Mouse (Mus musculus) bone marrow macrophage, adult 2 months (primary cell): ENCODE measurements at regions not wholly inside any gene's neighbourhood (a gene's known extent, or its start where the extent isn't known, plus 50 kb on each side); places are given as distances from the start of the nearest gene placed in this dataset.

ENCODE experiments used
- H3K27ac ChIP-seq: 2 replicates; pipeline ENCODE4 v1.5.1; 2012; ENCODE audit warnings: low read depth, low read length; ENCODE audit not compliant: insufficient read depth
- H3K4me1 ChIP-seq: 2 replicates; pipeline ENCODE4 v1.6.1; 2012; ENCODE audit warnings: low read length; ENCODE audit not compliant: control insufficient read depth, insufficient read depth
- H3K4me3 ChIP-seq: 2 replicates; pipeline ENCODE4 v1.5.1; 2012; ENCODE audit warnings: mild to moderate bottlenecking, low read length, moderate library complexity; ENCODE audit not compliant: insufficient read depth
- CTCF ChIP-seq: IDR thresholded peaks from 2 replicates; pipeline ENCODE4 v1.5.1; 2012; ENCODE audit warnings: low read depth, mild to moderate bottlenecking, low read length, moderate library complexity
- POLR2A ChIP-seq: IDR thresholded peaks from 2 replicates; pipeline ENCODE4 v1.6.1; 2012; ENCODE audit warnings: mild to moderate bottlenecking, low read depth, low read length, borderline replicate concordance

- H3K4me3 ChIP-seq: no peak overlapping the region
- no peak overlapping the region for H3K27ac ChIP-seq
- TF ChIP-seq POLR2A: no peak
- no peaks in the 10 kb centered on the region for H3K4me1 ChIP-seq
Measured at GRCm38 (mm10) chr3:78676806-78677205, 609.5 kb downstream of the Rapgef2 start.

- no peak overlapping the region for H3K27ac ChIP-seq
- H3K4me1 ChIP-seq: no peaks in the 10 kb centered on the region
- H3K4me3 ChIP-seq: no peak overlapping the region
- no peak for TF ChIP-seq CTCF
- TF ChIP-seq POLR2A: no peak
Measured at GRCm38 (mm10) chr3:78674529-78675187, 611.7 kb downstream of the Rapgef2 start.

GRCm38 (mm10) chr3:78668050-78668449 is 618.3 kb downstream of the Rapgef2 start:
- no peak overlapping the region for H3K27ac ChIP-seq
- no peaks in the 10 kb centered on the region for H3K4me1 ChIP-seq
- H3K4me3 ChIP-seq: no peak overlapping the region
- TF ChIP-seq CTCF: no peak
- TF ChIP-seq POLR2A: no peak

GRCm38 (mm10) chr3:78667374-78668023 is 618.8 kb downstream of the Rapgef2 start:
- Histone ChIP-seq H3K4me1 (no peaks in the 10 kb centered on the region), H3K27ac (no peak overlapping the region), H3K4me3 (no peak overlapping the region)
- TF ChIP-seq POLR2A (no peak), CTCF (no peak)

GRCm38 (mm10) chr3:78648115-78648514 is 638.2 kb downstream of the Rapgef2 start:
- TF ChIP-seq POLR2A: no peak
- TF ChIP-seq CTCF: no peak
- Histone ChIP-seq H3K4me3 (no peak overlapping the region), H3K4me1 (no peaks in the 10 kb centered on the region), H3K27ac (no peak overlapping the region)

GRCm38 (mm10) chr3:78635386-78635785 is 650.9 kb downstream of the Rapgef2 start:
- TF ChIP-seq CTCF (no peak), POLR2A (no peak)
- Histone ChIP-seq H3K4me3 (no peak overlapping the region), H3K4me1 (no peaks in the 10 kb centered on the region), H3K27ac (no peak overlapping the region)

- H3K4me3 ChIP-seq: no peak overlapping the region
- no peak overlapping the region for H3K27ac ChIP-seq
- H3K4me1 ChIP-seq: no peaks in the 10 kb centered on the region
- TF ChIP-seq CTCF (no peak), POLR2A (no peak)
Measured at GRCm38 (mm10) chr3:78618900-78619299, 667.4 kb downstream of the Rapgef2 start.

- no peaks in the 10 kb centered on the region for H3K4me1 ChIP-seq
- H3K27ac ChIP-seq: no peak overlapping the region
- TF ChIP-seq POLR2A (no peak), CTCF (no peak)
- no peak overlapping the region for H3K4me3 ChIP-seq
Measured at GRCm38 (mm10) chr3:78594718-78595236, 691.5 kb downstream of the Rapgef2 start.

- Histone ChIP-seq H3K27ac (no peak overlapping the region), H3K4me3 (no peak overlapping the region), H3K4me1 (no peaks in the 10 kb centered on the region)
- no peak for TF ChIP-seq CTCF
- TF ChIP-seq POLR2A: no peak
Measured at GRCm38 (mm10) chr3:78594305-78594704, 692.0 kb downstream of the Rapgef2 start.

- Histone ChIP-seq H3K27ac (no peak overlapping the region), H3K4me3 (no peak overlapping the region), H3K4me1 (no peaks in the 10 kb centered on the region)
- TF ChIP-seq POLR2A: no peak
- no peak for TF ChIP-seq CTCF
Measured at GRCm38 (mm10) chr3:78586639-78587038, 699.7 kb downstream of the Rapgef2 start.

GRCm38 (mm10) chr3:78581868-78582267 is 704.4 kb downstream of the Rapgef2 start:
- Histone ChIP-seq H3K27ac (no peak overlapping the region), H3K4me3 (no peak overlapping the region), H3K4me1 (no peaks in the 10 kb centered on the region)
- no peak for TF ChIP-seq CTCF
- no peak for TF ChIP-seq POLR2A
